31 mouse cellular contexts compared by ENCODE assay signal in genomic region chr3:16003890-16004633, GRCm38 (mm10). TPM values are rescaled to one million over a fixed set of nuclear protein-coding genes. Genes with fewer than 3 reads are reported as not detected.
DNase-seq lines count a peak whose midpoint lies in the region; ATAC-seq and TF ChIP-seq lines count a peak whose summit lies in the region.
"Had no signal": no experiment of that assay in that cellular context is flagged by ENCODE, and none has a peak within 500 bp of the region (broad histone marks: within the 10 kb centered on the region; RNA-seq: fewer than 3 reads in every experiment).

No protein-coding gene starts in this region.

- H3K9ac ChIP-seq in CH12.LX (ENCODE audit: insufficient read depth, low read depth): no peak overlapping the region
- H3K9ac ChIP-seq: forebrain, embryonic 13.5 days; heart, embryonic 12.5 days; heart, embryonic 15.5 days; hindbrain, embryonic 13.5 days had no signal

- WGBS in bone marrow, adult 2 months: 63% methylated on average over 3 of the region's 3 CpGs

- TF ChIP-seq EP300 in CH12.LX (IDR thresholded peaks at IDR 0.05; ENCODE audit: low read length): peak; percentile 36; the same call in 1 of the 2 replicates

- peaks cover 0 to 3% of the 10 kb centered on the region in 2 experiments; a peak in 1 of 4 replicates for H3K4me1 ChIP-seq in CH12.LX (ENCODE audit: control insufficient read depth in 1 of 2, insufficient read depth in 2 of 2)
- H3K4me1 ChIP-seq in bone marrow, adult 2 months (ENCODE audit: control insufficient read depth, insufficient read depth, low read length): no peaks in the 10 kb centered on the region; the same call in 1 of the 2 replicates
- H3K4me1 ChIP-seq: forebrain, embryonic 10.5 days; forebrain, embryonic 13.5 days; heart, embryonic 12.5 days; heart, embryonic 15.5 days; hindbrain, embryonic 10.5 days; hindbrain, embryonic 13.5 days had no signal

- H3K9me3 ChIP-seq in CH12.LX (replicated peaks; ENCODE audit: low read length): no peaks in the 10 kb centered on the region
- H3K9me3 ChIP-seq: forebrain, embryonic 10.5 days; forebrain, embryonic 13.5 days; heart, embryonic 12.5 days; heart, embryonic 15.5 days; hindbrain, embryonic 10.5 days; hindbrain, embryonic 13.5 days had no signal

- TF ChIP-seq CTCF in CH12.LX (conservative IDR thresholded peaks at IDR 0.05 in 1 of 2, IDR thresholded peaks at IDR 0.05 in 1 of 2; ENCODE audit: low read depth in 2 of 2, low read length in 2 of 2): peak in 1 of 2 experiments; percentile 64; a peak in 2 of 4 replicates
- TF ChIP-seq CTCF in bone marrow, adult 2 months (IDR thresholded peaks at IDR 0.05; ENCODE audit: control insufficient read depth, insufficient read depth, low read length): peak; percentile 49

- peak; percentile 34 for TF ChIP-seq RAD21 in CH12.LX (IDR thresholded peaks at IDR 0.05; ENCODE audit: low read depth, low read length)

- H3K79me2 ChIP-seq in CH12.LX (replicated peaks; ENCODE audit: control insufficient read depth, extremely low read depth, insufficient read depth, poor library complexity, severe bottlenecking): no peaks in the 10 kb centered on the region

- DNase-seq in kidney, postnatal 36 days: peak; percentile 7 to 40
- no peak for DNase-seq in kidney, adult 11 months
- DNase-seq in CH12.LX (ENCODE audit: extremely low read depth): peak; percentile 16
- DNase-seq in testis, postnatal 14 days (ENCODE audit: low spot score): no peak
- DNase-seq: adrenal gland, adult 8-10 months; adrenal gland, postnatal 25 days; cerebellum, adult 18-20 months; cerebellum, adult 9-10 months; cerebellum, postnatal 14 days; gastrocnemius, postnatal 14 days; heart, adult 11 months; heart, postnatal 10 days; heart, postnatal 36 days had no signal

- dilution Hi-C loops in CH12.LX (cut with MboI; ENCODE audit: extremely low pct_ligation_motif_present, extremely low pct_unique_long_range_greater_than_20kb, low sequenced_read_pairs): no loop called here

- in situ Hi-C loops in CH12.LX (cut with MboI; ENCODE audit: low pct_ligation_motif_present, low pct_unique_long_range_greater_than_20kb, low sequenced_read_pairs): no loop called here

- no peaks in the 10 kb centered on the region for H3K27me3 ChIP-seq in CH12.LX (replicated peaks)
- H3K27me3 ChIP-seq: forebrain, embryonic 13.5 days; heart, embryonic 12.5 days; heart, embryonic 15.5 days; hindbrain, embryonic 13.5 days had no signal

- TF ChIP-seq POLR2A in CH12.LX (IDR thresholded peaks at IDR 0.05; ENCODE audit: low read depth, low read length): no peak
- TF ChIP-seq POLR2A in bone marrow, adult 2 months (IDR thresholded peaks at IDR 0.05; ENCODE audit: borderline replicate concordance, control insufficient read depth, low read depth, low read length): no peak

- no peak overlapping the region for H3K4me3 ChIP-seq in CH12.LX (replicated peaks in 1 of 3; ENCODE audit: low read depth in 2 of 3, low read length in 2 of 3, poor library complexity in 1 of 3)
- H3K4me3 ChIP-seq in bone marrow, adult 2 months (replicated peaks; ENCODE audit: control insufficient read depth, low read depth, low read length): no peak overlapping the region
- H3K4me3 ChIP-seq: forebrain, embryonic 10.5 days; forebrain, embryonic 13.5 days; heart, embryonic 12.5 days; heart, embryonic 15.5 days; hindbrain, embryonic 10.5 days; hindbrain, embryonic 13.5 days had no signal

- H3K4me2 ChIP-seq in CH12.LX (ENCODE audit: insufficient read depth, low read depth, poor library complexity, severe bottlenecking): peak overlapping the region; percentile 44; the same call in 1 of the 2 replicates
- H3K4me2 ChIP-seq: forebrain, embryonic 13.5 days; heart, embryonic 12.5 days; heart, embryonic 15.5 days; hindbrain, embryonic 13.5 days had no signal

- ATAC-seq in neutrophil, adult 5-6 weeks (ENCODE audit: extremely low read depth, insufficient number of reproducible peaks, low FRiP score, poor library complexity, severe bottlenecking): peak; percentile 71
- ATAC-seq: activated CD4-positive, CD25-positive, alpha-beta regulatory T cell, adult 4 months; CD4-positive, CD25-positive, alpha-beta regulatory T cell, adult 4 months; forebrain, embryonic 13.5 days; forebrain, embryonic 16.5 days; hindbrain, embryonic 16.5 days had no signal

- no peaks in the 10 kb centered on the region for H3K36me3 ChIP-seq in CH12.LX (replicated peaks in 1 of 2; ENCODE audit: control insufficient read depth in 1 of 2, insufficient read depth in 1 of 2, low read length in 1 of 2)
- H3K36me3 ChIP-seq: forebrain, embryonic 10.5 days; heart, embryonic 12.5 days; heart, embryonic 15.5 days; hindbrain, embryonic 10.5 days; hindbrain, embryonic 13.5 days had no signal

- H3K27ac ChIP-seq in CH12.LX (ENCODE audit: insufficient read depth, low read depth): no peak overlapping the region
- H3K27ac ChIP-seq in bone marrow, adult 2 months (ENCODE audit: control insufficient read depth, insufficient read depth, low read depth, low read length, poor library complexity): no peak overlapping the region
- H3K27ac ChIP-seq: forebrain, embryonic 10.5 days; forebrain, embryonic 13.5 days; heart, embryonic 15.5 days; hindbrain, embryonic 10.5 days; hindbrain, embryonic 13.5 days had no signal

TF ChIP-seq in CH12.LX, 34 proteins besides CTCF, POLR2A, EP300 and RAD21:
- no peak for TF ChIP-seq USF1 (IDR thresholded peaks at IDR 0.05; ENCODE audit: low read depth, low read length)
- TF ChIP-seq SMC3 (IDR thresholded peaks at IDR 0.05; ENCODE audit: low read depth, low read length): peak; percentile 64
- no peak for TF ChIP-seq HCFC1 (IDR thresholded peaks at IDR 0.05; ENCODE audit: low read depth, low read length)
- peak; percentile 34; the same call in 1 of the 2 replicates for TF ChIP-seq TCF12 (IDR thresholded peaks at IDR 0.05; ENCODE audit: low read depth, low read length)
- TF ChIP-seq CHD1 (IDR thresholded peaks at IDR 0.05; ENCODE audit: low read depth, low read length): peak; percentile 92; the same call in 1 of the 2 replicates
- 0 out of 2 replicates have a peak, but pooled peaks have one; percentile 25 for TF ChIP-seq SIN3A (IDR thresholded peaks at IDR 0.05; ENCODE audit: low read length)
- 0 out of 2 replicates have a peak, but pooled peaks have one; percentile 26 for TF ChIP-seq IRF4 (IDR thresholded peaks at IDR 0.05; ENCODE audit: low read depth, low read length)
TF ChIP-seq in CH12.LX: peak in this region for 5.

RNA-seq across cellular contexts. Expression of gene Gm5150, which starts 2.2 kb away (rescaled TPM):
- total RNA-seq in CH12.LX (2012; rRNA removed) (not detected in 2 replicates), CH12.LX (2014; rRNA removed) (not detected in 2 replicates)
- polyA plus RNA-seq in CH12.LX (2012; ENCODE audit: insufficient read length, low read depth): not detected in 2 replicates
- 2.3 and 4.2 TPM in 2 replicates for polyA plus RNA-seq in bone marrow, adult 2 months (2011; ENCODE audit: insufficient read depth, insufficient read length, low replicate concordance, missing spikeins)
- 149 TPM in 2 replicates for total RNA-seq in neutrophil, adult 5-6 weeks (2017)
- total RNA-seq: ES-E14; gastrocnemius, adult 18-20 months; gastrocnemius, postnatal 14 days; gastrocnemius, postnatal 4 days; heart, postnatal 10 days; heart, postnatal 36 days had no signal
- polyA plus RNA-seq: activated CD4-positive, CD25-positive, alpha-beta regulatory T cell, adult 4 months; C2C12; CD4-positive, CD25-positive, alpha-beta regulatory T cell, adult 4 months; embryonic facial prominence, embryonic 11.5 days; embryonic facial prominence, embryonic 14.5 days; forebrain, embryonic 10.5 days; forebrain, embryonic 13.5 days; forebrain, embryonic 16.5 days; heart, embryonic 12.5 days; heart, embryonic 15.5 days; hindbrain, embryonic 10.5 days; hindbrain, embryonic 13.5 days; hindbrain, embryonic 16.5 days had no signal

Comparison
In these comparisons a context has a peak if more than half of its experiments do, and no peak if none do; other contexts are left out.
1. DNase-seq: peak in kidney, postnatal 36 days (2 of 2) and CH12.LX (single experiment); none in kidney, adult 11 months (single experiment) and testis, postnatal 14 days (single experiment).
2. RNA of gene Gm5150, which starts 2.2 kb away (total RNA-seq): 149 TPM in neutrophil, adult 5-6 weeks; not detected in CH12.LX; every median in the first group is over 100 times any median in the second.